Mouse (Mus musculus): ENCODE results near the gene Pvr. TPM values are rescaled to one million over a fixed set of nuclear protein-coding genes. Genes with fewer than 3 reads are reported as not detected.

The Pvr gene
- total RNA-seq (2021), result 10 to 100 TPM; 11.5 to 14.9 TPM

DNA sequence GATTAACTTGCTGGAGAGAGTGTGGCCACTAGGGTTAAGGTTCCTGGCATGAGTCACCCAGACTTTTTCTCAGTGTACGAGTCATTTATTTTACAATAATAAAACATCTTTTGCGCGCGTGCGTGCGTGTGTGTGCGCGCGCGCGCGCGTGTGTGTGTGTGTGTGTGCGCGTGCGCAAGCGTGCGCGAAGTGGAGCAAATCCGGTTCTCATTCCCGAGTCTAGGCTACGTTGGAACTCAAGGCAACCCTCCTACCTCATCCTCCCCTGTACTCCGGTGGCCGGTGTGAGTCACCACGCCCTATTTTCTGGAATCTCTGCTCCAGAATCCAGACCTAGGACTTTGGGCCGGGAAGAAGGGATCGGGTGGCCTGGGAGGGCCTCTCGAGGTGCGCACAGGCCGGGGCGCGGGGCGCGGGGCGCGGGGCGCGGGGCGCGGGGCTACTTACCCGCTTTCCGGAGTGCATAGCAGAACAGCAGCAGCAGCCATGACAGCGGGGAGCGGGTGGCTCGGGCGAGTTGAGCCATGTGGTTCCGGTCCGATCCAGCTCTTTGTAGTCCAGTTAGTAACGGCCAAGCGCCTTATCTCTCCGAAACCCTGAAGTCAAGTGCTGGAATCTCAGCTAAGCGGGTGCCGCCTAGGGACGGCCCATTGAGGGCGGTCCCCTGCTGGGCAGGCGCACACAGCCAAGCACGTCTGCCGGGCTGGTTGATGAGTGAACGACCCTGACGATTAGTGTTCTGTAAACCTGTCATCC is at the start of gene Pvr:
TSS of gene Pvr (minus strand) at position 655 of the 756 bp plus-strand sequence.
- peak; percentile 73 to 78 for DNase-seq

DNA sequence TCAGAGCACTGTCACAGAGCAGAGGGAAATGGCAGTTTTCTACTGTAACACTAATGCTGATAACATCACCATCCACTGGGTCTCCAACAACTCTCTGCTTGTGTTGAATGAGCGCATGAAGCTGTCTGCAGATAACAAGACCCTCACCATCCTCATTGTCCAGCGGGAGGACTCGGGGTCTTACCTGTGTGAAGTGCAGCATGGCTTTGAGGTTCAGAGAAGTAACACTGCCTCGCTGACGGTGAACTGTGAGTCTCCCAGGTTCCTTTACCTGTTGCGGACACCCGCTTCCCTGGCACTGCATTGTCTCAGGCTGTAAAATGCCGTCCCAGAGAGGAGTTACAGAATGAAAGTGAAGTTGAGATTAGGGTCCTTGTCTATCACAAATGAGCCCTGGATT is 49.2 kb upstream of the Pvr start:
- DNase-seq, result no peak

DNA sequence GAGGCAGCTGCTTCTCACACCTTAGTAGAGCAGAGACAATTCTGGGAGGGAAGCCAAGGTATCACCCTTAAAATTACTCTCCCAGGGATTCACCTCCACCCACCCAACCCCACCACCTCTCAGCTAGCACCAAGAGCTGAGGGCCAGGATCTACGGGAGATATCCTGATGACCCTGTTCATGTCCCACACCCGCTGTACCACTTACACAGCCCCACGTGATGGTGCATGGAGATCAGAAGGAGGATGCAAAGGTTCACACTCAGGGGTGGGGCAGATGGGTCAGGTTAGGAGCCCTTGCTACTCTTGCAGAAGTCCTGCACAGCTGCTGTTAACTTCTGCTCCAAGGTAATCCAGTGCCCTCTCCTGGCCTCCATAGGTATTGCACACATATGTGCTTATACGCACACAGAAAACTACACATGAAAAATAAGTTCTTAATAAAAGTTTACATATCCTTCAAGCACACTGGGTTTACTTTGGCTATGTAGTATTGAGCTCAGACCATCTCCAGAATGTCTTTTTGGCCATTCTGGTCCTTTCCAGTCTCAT is 48.7 kb upstream of the Pvr start:
- DNase-seq, result no peak

DNA sequence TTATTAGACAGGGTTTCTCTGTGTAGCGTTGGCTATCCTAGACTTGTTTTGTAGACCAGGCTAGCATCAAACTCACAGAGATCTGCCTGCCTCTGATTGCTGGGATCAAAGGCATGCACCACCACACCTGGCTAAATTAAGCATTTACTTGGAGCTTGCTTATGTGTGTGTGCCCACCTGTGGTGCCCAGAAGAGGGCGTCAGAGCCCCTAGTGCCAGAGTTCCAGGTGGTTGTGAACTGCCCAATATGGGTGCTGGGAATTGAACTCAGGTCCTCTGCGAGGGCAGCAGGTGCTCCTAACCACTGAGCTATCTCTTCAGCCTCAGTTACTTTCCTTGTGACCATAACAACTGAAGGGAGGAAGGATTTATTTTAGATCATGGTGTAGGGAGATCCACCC is 48.1 kb upstream of the Pvr start:
- DNase-seq, result no peak

DNA sequence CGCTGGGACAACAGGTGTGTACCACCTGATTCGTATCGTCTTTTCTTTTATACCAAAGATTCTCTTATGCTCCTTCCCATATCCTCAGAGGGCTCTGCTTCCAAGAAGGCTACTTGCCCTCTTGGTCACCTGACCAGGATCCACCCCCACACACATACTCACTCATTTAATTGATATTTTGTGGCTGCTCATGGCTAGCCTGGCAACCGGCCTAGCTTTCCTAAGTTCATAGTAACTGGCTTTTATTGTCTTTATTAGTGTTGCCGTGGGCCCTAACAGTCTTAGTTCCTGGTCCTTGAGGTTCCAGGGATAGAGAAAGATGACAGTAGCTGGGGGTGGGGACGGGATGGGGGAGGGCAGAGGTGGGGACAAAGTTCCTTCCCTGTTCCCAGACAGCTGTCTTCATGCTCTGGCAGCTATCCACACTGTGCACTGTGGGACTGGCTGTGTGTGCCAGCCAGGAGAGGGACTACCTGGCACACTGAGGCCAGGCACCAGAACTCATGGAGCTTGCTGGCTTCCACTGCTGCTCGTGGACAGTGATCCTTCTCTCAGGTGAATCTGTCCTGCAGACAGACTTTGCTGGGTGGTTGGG is 44.1 kb upstream of the Pvr start, which contains the start of gene Ceacam20:
TSS of gene Ceacam20 (plus strand) at position 428 of the 595 bp plus-strand sequence.
- no peak for DNase-seq

DNA sequence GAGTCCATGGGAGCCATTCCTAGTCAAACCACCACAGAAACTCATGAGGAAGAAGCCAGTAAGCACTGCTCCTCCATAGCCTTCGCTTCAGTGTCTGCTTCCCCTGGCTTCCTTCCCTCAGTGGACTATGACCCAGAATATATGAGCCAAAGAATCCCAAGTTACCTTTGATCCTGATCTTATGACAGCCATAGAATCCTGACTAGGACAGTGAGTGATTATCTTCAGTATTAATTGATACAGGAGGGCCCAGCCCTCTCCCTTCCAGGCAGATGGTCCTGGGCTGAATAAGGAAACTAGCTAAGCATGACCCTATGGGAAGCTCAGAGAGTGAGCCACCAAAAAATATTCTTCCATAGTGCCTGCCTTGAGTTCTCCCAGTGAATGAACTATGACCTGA is 41.5 kb upstream of the Pvr start:
- no peak for DNase-seq

DNA sequence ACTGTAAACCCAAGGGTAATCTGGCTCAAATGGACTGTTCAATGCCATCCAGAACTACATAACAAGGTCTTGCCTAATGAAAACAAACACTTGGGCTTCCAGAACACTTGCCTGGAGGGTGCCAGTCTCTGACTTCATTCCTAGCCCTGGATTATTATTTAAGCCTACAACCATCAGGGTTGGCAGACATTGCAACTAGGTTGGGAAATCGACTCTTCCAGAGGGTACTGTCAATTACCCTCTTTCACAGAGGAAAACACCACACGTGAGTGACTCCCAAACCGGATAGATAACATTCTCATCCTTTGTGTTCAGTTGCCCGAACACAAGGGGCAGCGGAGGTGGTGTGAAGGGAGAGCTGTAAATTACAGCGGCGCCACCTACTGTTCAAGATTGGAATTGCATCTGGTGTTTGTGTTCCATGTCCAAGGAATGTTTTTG is 35.4 kb upstream of the Pvr start:
- peak; percentile 75 to 84 for DNase-seq

DNA sequence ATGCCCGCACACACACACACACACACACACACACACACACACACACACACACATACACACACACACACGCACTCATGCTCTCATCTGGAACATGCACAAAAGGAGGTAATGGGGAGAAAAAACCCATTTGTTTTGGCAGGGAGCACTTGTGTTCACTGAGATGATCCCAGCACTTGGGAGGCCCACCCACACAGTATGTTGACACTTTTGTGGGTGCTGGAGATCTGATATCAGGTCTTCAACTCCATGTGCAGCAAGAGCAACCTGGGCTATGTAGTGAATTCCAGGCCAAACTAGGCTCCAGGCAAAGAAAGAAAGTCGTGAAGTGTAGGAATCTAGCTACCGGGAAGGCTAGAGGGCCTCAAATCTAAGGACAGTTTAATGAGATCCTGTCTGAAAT is 34.9 kb upstream of the Pvr start:
- no peak for DNase-seq

DNA sequence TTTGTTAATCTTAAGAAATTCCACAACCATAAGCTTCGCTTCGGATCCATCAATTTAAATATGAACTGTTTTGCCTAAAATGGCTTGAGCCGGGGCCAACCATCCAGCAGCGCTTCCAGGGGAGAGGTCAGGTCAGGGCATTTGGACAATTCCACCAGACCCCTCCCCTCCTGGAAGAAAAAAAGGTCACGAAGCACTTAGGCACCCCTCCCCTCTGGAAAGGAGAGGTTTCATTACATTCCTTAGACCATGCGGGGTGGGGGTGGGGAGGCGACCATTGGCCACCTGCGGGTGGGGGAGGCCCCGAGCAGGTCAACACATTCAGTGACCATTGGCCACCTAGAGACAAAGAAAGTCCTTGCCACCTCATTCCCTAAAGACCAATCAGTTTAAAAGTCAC is 32.1 kb upstream of the Pvr start:
- no peak for DNase-seq

DNA sequence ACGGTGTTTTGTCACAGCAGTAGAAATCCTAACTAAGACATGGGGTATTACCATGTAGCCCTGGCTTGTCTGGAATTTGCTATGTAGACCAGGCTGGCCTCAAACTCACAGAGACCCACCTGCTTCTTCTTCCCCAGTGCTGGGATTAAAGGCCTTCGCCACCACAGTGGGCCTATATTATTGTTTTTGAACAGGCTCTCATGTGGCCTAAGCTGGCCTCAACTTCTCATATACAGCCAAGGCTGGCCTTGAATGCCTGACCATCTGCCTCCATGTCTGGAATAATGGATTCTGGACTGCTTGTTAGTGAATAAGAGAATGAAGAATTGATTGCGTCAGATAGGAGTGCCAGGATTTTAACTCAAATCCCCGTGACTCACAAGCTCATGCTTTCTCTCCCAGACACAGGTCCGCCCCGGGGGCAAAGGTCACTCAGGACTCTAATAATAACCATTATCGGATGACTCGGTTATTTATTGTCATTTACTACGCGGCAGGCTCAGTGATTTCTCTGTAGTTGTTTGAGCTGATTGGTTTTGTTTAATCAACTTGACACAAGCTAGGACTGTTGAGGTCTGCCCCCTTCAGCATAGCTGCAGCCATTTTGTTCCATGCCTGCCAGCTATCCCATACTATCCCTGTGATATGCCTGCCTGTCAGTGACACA is 31.5 kb upstream of the Pvr start:
- no peak for DNase-seq

DNA sequence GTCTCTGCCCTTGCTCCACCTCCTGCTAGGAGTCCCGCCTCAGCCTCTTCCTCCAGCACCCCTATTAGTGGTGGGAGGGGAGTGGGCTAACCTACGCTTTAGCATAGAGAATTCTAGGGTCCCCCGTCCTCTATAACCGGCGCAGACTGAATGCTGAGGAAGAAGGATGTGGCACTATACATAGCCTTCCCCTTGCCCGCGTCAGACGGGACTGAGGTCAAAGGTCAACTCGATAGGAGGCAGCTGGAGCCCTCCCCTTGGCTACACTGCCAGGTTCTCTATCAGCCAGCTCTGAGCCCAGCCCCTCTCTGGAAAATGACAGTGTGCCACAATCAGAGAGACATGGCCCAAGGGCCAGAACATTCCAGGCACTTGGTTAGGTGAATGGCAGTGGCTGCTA is 29.6 kb upstream of the Pvr start, which contains the start of gene Igsf23:
TSS of gene Igsf23 (minus strand) at position 168 of the 400 bp plus-strand sequence.
- DNase-seq, result no peak

DNA sequence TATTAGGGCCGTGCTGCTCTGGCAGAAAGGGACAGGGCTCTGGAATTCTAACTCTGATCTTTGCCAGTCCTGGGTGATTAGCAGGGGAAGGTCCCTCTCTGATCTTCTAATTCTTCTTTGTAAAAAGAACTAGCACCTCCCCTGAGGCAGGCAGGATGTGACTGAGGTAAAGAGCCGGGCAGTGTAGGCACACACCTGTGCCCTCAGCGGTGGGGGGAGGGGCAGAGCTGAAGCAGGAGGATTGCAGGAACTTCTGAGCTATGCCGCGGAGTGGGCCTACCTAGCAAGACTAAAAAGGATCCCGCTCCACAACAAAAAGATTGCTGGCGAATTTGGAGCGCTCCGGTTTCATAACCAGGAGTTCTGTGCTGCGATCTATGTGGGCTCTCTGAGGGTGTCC is 29.0 kb upstream of the Pvr start:
- DNase-seq, result no peak

DNA sequence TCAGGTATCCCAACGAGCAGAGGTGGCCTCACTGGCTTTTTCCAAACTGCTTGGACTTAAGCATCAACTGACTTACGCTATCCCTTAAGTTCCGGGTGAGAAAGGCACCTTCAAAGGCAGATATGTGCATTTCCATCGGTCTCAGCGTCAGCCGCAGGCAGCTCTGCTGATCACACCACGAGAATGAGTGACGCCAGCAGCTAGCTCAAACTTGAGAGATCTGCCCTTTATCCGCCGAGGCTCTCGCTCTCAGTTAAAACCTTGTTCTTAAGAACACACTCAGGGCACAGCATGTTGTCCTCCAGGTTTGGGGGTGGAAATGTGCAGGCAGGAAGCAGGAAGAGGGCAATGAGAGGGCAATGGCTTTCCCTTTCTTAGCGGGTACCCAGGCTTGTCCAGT is 28.0 kb upstream of the Pvr start:
- no peak for DNase-seq

DNA sequence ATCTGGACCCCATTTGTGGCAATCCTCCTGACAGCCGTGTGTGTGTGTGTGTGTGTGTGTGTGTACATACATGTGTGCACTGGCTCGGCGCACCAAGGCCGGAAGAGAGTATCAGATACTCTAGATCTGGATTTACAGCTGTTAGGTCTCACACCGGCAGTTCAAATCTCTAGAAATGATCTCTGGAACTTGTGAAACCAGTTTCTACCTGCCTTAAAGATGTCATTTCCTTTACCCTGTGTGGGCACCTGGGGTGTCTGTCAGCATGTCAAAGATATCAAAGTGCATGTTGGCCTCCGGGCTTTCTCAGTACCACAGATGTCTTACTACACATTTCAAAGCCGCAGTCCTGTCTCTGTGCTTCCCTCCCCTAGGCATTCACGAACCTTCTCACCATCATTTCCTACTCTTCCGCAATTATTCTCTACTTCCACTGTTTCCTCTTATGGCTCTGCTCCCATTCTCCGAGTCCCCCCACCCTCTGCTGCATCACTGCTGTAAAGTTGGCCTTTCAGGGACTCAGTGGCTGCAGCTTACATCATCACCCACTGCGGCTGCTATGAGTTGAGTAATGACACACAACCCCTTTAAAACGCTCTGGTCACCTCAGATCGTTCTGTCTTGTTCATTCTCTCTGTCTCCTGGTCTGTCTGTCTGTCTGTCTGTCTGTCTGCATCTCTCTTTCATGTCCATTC is 25.0 kb upstream of the Pvr start:
- no peak for DNase-seq

DNA sequence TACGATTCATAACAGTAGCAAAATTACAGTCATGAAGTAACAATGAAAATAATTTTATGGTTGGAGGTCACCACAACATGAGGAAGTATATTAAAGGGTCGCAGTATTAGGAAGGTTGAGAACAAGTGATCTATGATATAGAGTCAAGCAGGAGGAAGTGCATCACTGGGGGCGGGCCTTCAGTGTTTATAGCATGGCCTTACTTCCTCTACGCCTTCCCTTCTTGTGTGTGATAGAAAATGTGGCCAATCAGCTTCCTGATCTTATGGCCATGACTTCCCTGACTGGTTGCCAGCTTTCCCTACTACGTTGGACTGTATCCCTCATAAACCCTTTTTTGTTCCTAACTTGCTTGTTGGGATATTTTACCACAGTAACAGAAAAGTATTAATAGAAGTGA is 24.2 kb upstream of the Pvr start:
- no peak for DNase-seq

DNA sequence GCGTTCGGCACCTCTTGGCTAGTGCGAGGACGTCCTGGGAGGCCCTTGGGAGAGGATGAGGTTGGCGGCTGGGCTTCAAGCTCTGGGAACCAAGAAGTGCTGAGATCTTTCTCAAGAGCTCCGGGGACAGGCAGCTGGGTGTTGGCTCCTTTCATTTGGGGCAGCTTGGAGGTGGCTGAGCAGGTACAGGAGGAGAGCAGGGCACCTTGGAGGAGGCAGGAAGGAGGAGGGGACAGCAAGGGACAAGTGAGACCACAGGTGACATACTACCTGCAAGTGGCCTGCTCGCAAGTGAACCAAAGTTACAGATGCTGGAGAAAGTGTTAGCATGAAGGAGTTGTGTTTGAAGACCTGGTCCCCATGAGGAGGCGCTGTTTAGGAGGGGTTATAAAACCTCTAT is 23.7 kb upstream of the Pvr start:
- no peak for DNase-seq

DNA sequence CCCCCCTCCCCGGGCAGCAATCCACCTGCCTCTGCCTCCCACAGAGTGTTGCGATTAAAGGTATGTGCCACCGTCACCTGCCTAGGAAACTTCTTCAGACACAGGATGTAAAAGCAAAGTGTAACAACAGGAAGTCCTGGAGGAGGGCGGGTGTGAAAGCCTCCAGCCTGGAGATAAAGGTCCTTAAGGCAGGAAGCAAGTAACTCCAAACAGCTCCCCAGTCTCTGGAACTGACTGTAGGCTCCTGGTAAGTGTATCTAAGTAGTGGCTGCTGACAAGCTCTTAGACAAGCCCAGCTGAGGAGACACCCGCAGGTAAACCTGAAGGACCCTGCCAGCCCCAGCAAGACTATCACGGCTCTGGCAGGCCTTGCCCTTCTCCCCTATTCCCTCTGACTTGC is 19.3 kb upstream of the Pvr start:
- DNase-seq, result no peak

DNA sequence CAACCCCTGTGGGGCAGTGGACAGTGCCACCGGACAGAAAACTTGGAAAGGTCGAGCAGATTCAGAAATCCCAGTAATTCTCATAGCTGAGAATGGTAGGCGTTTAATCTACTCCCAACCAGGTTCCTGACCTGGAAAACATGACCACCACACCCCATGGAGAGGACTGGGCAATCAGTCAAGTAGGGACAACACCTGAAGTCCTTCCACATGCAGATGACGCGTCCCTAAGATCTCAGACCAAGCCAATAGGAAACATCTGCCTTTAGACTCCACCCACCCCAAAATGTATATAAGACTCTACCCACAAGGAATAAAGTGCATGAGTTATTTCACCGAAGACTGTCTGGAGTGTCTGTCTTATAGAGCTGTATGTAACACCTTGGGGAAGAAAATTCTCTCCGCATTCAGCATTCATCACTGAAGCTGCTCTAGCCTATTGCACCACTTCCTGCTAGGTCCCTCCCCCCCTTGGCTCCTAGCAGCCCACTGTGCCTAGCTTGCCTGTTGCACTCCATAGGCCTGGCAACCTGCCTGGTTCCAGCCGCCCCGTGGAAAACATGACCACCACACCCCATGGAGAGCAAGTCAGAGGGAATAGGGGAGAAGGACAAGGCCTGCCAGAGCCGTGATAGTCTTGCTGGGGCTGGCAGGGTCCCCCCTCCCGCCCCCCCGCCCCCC is 18.7 kb upstream of the Pvr start:
- peak; percentile 38 to 51 for DNase-seq

DNA sequence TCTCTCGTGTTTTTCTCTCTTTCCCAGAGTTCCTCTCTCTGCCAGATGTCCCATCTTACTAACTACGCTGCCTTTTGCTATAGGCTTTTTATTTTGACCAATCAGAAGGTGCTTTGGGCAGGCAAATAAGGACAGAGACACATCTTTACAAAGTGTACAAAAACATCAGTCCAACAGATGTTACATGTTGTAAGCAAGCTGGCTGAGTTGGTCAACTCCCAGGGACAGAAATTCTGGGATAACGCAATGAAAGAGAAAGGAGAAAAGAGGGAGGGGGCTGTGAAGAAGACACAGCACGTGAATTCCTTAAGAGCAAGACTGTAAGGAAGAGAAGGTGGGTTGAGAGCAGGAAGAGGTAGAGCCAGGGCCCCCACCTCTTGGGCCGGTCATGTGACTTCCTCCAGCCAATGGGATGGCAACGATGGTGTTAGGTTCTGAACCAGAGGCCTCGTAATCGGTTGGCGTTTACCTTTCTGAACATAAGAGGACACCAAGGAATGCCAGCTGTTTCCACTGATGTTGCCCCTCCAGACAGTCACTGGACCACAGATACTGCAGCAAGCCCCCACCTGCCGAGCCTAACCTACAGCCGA is 16.4 kb upstream of the Pvr start:
- no peak for DNase-seq

DNA sequence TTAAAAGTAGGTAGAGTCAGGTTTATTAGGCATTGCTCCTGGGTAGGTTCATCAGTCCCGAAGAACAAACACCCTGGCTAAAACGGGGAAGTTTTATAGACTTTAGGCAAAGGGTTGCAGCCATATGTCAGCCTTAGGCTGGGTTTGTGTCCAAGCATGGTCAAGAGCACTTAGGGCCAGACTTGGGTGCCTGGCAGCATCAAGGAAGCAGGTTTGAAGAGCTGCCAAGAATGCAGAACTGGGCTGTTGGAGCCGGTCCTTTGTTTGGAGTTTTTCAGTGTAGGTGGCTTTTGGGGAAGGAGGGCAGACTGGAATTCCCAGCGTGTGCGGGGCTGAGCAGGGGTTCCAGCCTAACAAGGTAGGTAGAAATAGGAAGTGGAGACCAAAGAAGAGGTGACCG is 15.0 kb upstream of the Pvr start:
- no peak for DNase-seq

DNA sequence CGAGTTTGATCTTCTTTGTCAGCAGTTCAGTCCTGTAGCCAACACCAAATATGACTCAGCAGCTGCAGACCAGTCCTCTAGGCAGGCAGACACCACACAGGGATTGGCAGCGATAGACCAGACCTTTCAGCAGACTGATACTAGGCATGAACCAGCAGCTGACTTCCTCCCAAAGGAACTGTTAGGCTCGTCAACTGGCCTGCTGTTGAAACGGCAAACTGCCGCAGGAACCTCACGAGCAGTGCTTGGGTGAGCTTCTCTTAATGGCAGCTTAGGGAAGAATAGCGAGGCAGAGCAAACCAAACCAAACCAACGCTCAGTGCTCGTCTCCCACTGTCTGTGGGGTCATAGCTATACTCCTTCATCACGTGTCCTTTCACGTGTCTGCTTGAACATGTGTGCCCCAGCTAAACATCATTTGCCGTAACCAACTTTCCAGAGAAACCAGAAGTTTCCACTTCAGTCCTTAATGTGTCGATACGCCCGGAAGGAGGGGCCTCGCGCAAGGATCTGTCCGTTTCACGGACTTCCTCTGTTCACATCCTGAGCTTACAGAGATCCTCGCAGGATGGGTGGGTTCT is 14.3 kb upstream of the Pvr start:
- DNase-seq, result no peak

All from layer of hippocampus, postnatal 36 days (tissue).